Mouse (Mus musculus): ENCODE results near the gene Rgs5.

Rgs5 gene

DNA sequence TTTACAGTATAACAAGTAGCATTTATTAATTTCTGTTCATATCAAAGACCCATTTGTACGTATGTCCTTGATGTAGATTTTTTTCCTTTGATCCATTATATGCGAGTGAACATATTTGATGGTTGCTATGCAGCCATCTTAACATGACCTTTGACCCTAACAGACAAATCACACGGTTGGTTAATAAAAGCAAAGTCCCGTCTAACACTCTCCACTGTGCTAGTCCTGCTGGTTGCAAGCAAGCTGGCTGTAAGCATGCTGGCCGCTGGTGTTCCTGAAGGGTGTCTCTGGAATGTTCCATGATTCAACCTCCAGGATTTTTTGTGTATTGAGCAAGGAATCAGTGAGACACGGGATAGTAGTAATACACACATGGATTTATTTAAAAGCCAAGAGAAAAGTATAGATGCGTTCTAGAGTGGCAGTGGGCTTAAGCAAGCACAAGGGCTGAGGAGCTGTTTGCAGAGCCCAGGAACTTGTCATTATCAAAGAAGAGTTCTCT lies 75.3 kb downstream of the Rgs5 start:
- no peak for DNase-seq

DNA sequence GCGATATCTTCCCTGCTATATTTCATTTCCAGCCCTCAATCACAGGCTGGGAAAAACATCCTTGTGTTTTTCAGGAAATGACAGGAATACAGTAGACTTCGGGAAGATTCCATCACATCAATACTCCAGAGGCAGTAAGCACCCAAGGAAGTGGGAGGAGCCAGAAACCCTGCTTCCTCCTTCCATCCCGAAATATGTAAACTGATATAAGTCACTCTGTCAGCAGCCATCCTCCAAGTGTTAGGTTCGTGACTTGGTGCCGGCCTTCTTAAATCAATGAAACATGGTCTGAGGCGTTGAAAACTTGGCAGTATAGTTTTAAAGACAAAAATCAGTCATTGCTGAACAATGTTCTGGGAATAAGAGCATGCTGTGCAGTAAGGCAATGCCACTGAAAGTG lies 80.8 kb downstream of the Rgs5 start:
- DNase-seq, result peak in 1 of 2 experiments; percentile 3

DNA sequence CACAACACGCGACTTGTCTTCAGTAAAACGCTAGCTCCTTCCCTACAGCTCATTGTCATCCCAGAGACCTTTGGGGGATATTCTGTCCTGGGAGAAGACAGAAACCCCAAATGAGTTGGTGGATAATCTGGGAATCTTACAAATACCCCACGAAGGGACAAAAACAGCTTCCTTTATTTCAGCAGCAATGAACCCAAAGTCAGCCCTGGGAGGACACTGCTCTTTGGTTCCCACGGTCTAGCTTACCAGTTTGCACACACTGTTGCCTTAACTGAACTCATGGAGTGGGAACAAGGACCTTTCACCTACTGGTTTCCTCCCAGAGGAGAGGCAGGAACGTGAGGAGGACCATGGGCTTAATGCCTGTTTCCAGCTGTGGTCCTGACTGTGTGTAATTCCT lies 81.9 kb downstream of the Rgs5 start:
- DNase-seq, result peak; percentile 6 to 11

DNA sequence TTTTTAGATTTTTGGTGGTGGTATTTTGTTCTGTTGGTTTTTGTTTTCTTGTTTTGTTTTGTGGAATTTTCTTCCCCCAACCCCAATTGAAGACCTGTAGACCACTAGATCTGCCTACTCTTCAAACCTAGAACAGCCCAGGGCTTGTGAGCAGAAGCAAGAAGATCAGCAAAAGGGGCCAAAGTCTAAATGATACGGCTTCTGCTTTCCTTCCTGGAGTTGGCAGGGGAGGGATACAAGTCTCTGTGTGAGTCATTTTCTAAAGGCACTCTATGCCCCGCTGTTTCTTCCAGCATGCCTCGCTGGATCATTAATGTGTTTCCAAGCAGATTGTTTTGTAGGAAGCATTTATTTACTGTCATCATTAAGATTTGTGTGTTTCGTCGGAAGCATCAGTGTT lies 85.8 kb downstream of the Rgs5 start:
- no peak for DNase-seq
